Mouse (Mus musculus): ENCODE data around the gene Notch2.

GRCm38 (mm10) chr3:98108416-98108815 is 95.1 kb downstream of the Notch2 start:
- no peak for TF ChIP-seq CTCF (IDR thresholded peaks at IDR 0.05; ENCODE audit: low read depth)
- no peak for TF ChIP-seq EP300 (IDR thresholded peaks at IDR 0.05; ENCODE audit: low read depth)
